In genomic region chr11:118485780-118486179, GRCm38 (mm10) we compare ENCODE assay signal across 18 mouse cellular contexts. TPM values are rescaled to one million over a fixed set of nuclear protein-coding genes. Genes with fewer than 3 reads are reported as not detected.
DNase-seq lines count a peak whose midpoint lies in the region; ATAC-seq lines count a peak whose summit lies in the region.
"Had no signal": no experiment of that assay in that cellular context is flagged by ENCODE, and none has a peak within 500 bp of the region (broad histone marks: within the 10 kb centered on the region; RNA-seq: fewer than 3 reads in every experiment).

No protein-coding gene starts in this region.

- H3K4me3 ChIP-seq in heart, embryonic 11.5 days (ENCODE audit: low read depth, low read length), result no peak overlapping the region
- no peak overlapping the region for H3K4me3 ChIP-seq in heart, embryonic 12.5 days
- no peak overlapping the region for H3K4me3 ChIP-seq in stomach, embryonic 16.5 days (replicated peaks; ENCODE audit: low read length)
- H3K4me3 ChIP-seq: embryonic facial prominence, embryonic 13.5 days; forebrain, embryonic 10.5 days; heart, embryonic 10.5 days; hindbrain, embryonic 10.5 days; hindbrain, embryonic 15.5 days had no signal

- no peaks in the 10 kb centered on the region for H3K9me3 ChIP-seq in heart, embryonic 11.5 days (replicated peaks; ENCODE audit: control insufficient read depth, low read length)
- H3K9me3 ChIP-seq in heart, embryonic 12.5 days (replicated peaks), result no peaks in the 10 kb centered on the region
- no peaks in the 10 kb centered on the region for H3K9me3 ChIP-seq in stomach, embryonic 16.5 days (replicated peaks; ENCODE audit: control insufficient read depth, low read length)
- H3K9me3 ChIP-seq: embryonic facial prominence, embryonic 13.5 days; forebrain, embryonic 10.5 days; heart, embryonic 10.5 days; hindbrain, embryonic 10.5 days; hindbrain, embryonic 15.5 days had no signal

- H3K4me1 ChIP-seq in heart, embryonic 11.5 days (ENCODE audit: control insufficient read depth, insufficient read depth, low read length), result no peaks in the 10 kb centered on the region
- peaks cover 5% of the 10 kb centered on the region for H3K4me1 ChIP-seq in heart, embryonic 12.5 days (replicated peaks)
- H3K4me1 ChIP-seq in stomach, embryonic 16.5 days (ENCODE audit: control insufficient read depth, insufficient read depth, low read length), result no peaks in the 10 kb centered on the region

- peaks cover 3% of the 10 kb centered on the region; the same call in 1 of the 2 replicates for H3K36me3 ChIP-seq in heart, embryonic 11.5 days (ENCODE audit: control insufficient read depth, insufficient read depth, low read length)
- peaks cover 38% of the 10 kb centered on the region for H3K36me3 ChIP-seq in heart, embryonic 12.5 days
- no peaks in the 10 kb centered on the region; the same call in 1 of the 2 replicates for H3K36me3 ChIP-seq in stomach, embryonic 16.5 days (ENCODE audit: control insufficient read depth, insufficient read depth, low read length)
- H3K36me3 ChIP-seq: hindbrain, embryonic 15.5 days had no signal

- H3K27ac ChIP-seq in heart, embryonic 11.5 days (ENCODE audit: low read depth, low read length), result no peak overlapping the region
- no peak overlapping the region for H3K27ac ChIP-seq in heart, embryonic 12.5 days (ENCODE audit: poor library complexity, severe bottlenecking)
- peak overlapping the region; percentile 36 for H3K27ac ChIP-seq in stomach, embryonic 16.5 days (ENCODE audit: low read length)
- H3K27ac ChIP-seq: embryonic facial prominence, embryonic 13.5 days; forebrain, embryonic 10.5 days; heart, embryonic 10.5 days; hindbrain, embryonic 10.5 days; hindbrain, embryonic 15.5 days had no signal

- DNase-seq in urinary bladder, adult 18-20 months (ENCODE audit: low spot score in 2 of 2), result peak; percentile 46 to 61
- no peak for DNase-seq in urinary bladder, adult 2 months (ENCODE audit: low spot score)
- DNase-seq in right cerebral cortex, postnatal 14 days, result no peak
- DNase-seq: adrenal gland, postnatal 14 days; cerebellum, adult 9-10 months; gastrocnemius, postnatal 10 days; heart, adult 18-20 months had no signal

- no peak overlapping the region for H3K9ac ChIP-seq in heart, embryonic 11.5 days (ENCODE audit: low read depth, low read length)
- no peak overlapping the region for H3K9ac ChIP-seq in heart, embryonic 12.5 days
- no peak overlapping the region; the same call in 1 of the 2 replicates for H3K9ac ChIP-seq in stomach, embryonic 16.5 days (ENCODE audit: low read length)
- H3K9ac ChIP-seq: hindbrain, embryonic 15.5 days had no signal

- ATAC-seq in heart, embryonic 11.5 days (replicated peaks; ENCODE audit: insufficient number of reproducible peaks, low FRiP score, low TSS enrichment), result 0 out of 2 replicates have a peak, but pooled peaks have one; percentile 16
- ATAC-seq in heart, embryonic 12.5 days (ENCODE audit: insufficient number of reproducible peaks, low FRiP score), result no peak
- 0 out of 2 replicates have a peak, but pooled peaks have one; percentile 14 for ATAC-seq in stomach, embryonic 16.5 days (ENCODE audit: insufficient read depth, low FRiP score)
- ATAC-seq: activated CD4-positive, CD25-positive, alpha-beta regulatory T cell, adult 4 months; forebrain, embryonic 14.5 days; Patski had no signal

- no peak overlapping the region for H3K4me2 ChIP-seq in heart, embryonic 11.5 days
- no peak overlapping the region for H3K4me2 ChIP-seq in heart, embryonic 12.5 days
- no peak overlapping the region for H3K4me2 ChIP-seq in stomach, embryonic 16.5 days (ENCODE audit: low read depth, low read length)
- H3K4me2 ChIP-seq: embryonic facial prominence, embryonic 13.5 days; hindbrain, embryonic 15.5 days had no signal

- 76% methylated on average over 3 of the region's 3 CpGs for WGBS in heart, embryonic 11.5 days (ENCODE audit: insufficient replicate concordance)
- WGBS in heart, embryonic 12.5 days, result 86% methylated on average over 3 of the region's 3 CpGs
- WGBS in stomach, embryonic 16.5 days, result 84% methylated on average over 3 of the region's 3 CpGs

- H3K27me3 ChIP-seq in heart, embryonic 11.5 days (ENCODE audit: control insufficient read depth, insufficient read depth, low read length), result peaks cover 8% of the 10 kb centered on the region
- peaks cover 23% of the 10 kb centered on the region; the same call in 1 of the 2 replicates for H3K27me3 ChIP-seq in heart, embryonic 12.5 days (replicated peaks)
- H3K27me3 ChIP-seq in stomach, embryonic 16.5 days (ENCODE audit: control insufficient read depth, insufficient read depth, low read length), result no peaks in the 10 kb centered on the region
- H3K27me3 ChIP-seq: hindbrain, embryonic 15.5 days; Patski had no signal

RNA-seq across cellular contexts. Expression of gene Engase, which starts 9.2 kb away (rescaled TPM):
- 3.9 and 4.3 TPM in 2 replicates for polyA plus RNA-seq in heart, embryonic 11.5 days (2014; fragmentation: Nextera tagmentation; extraction: Ambion mirVana)
- 4.5 and 4.6 TPM in 2 replicates for polyA plus RNA-seq in heart, embryonic 12.5 days (2016; fragmentation: Nextera tagmentation; extraction: Ambion mirVana)
- 14.0 and 15.4 TPM in 2 replicates for polyA plus RNA-seq in urinary bladder, adult 2 months (2012; rRNA removed)
- polyA plus RNA-seq in stomach, embryonic 16.5 days (2015; fragmentation: Nextera tagmentation; extraction: Ambion mirVana), result 10.0 and 11.3 TPM in 2 replicates

RNA-seq across cellular contexts. Expression of gene C1qtnf1, which starts 57.8 kb away (rescaled TPM):
- 2.7 and 4.2 TPM in 2 replicates for polyA plus RNA-seq in heart, embryonic 11.5 days (2014; fragmentation: Nextera tagmentation; extraction: Ambion mirVana)
- 4.9 and 5.5 TPM in 2 replicates for polyA plus RNA-seq in heart, embryonic 12.5 days (2016; fragmentation: Nextera tagmentation; extraction: Ambion mirVana)
- polyA plus RNA-seq in urinary bladder, adult 2 months (2012; rRNA removed), result 31.7 and 38.1 TPM in 2 replicates
- polyA plus RNA-seq in stomach, embryonic 16.5 days (2015; fragmentation: Nextera tagmentation; extraction: Ambion mirVana), result 9.5 and 10.4 TPM in 2 replicates
- polyA plus RNA-seq: activated CD4-positive, CD25-positive, alpha-beta regulatory T cell, adult 4 months had no signal

Comparison
In these comparisons a context has a peak if more than half of its experiments do, and no peak if none do; other contexts are left out.
1. DNase-seq: peak in urinary bladder, adult 18-20 months (2 of 2); none in urinary bladder, adult 2 months (single experiment) and right cerebral cortex, postnatal 14 days (single experiment).